Mouse (Mus musculus): ENCODE measurements around the gene Tspear. TPM values are rescaled to one million over a fixed set of nuclear protein-coding genes. Genes with fewer than 3 reads are reported as not detected.

The Tspear gene
- total RNA-seq, 2 experiments from 2014 or later, result not detected

GRCm38 (mm10) chr10:77794976-77795375, 108.6 kb downstream of the Tspear start, which contains the start of gene Gm9639:
Gm9639 (minus strand) TSS chr10:77795076.
- DNase-seq, result no peak

- DNase-seq, result peak; percentile 11 to 24
These were observed 111.3 kb downstream of the Tspear start for GRCm38 (mm10) chr10:77797677-77798076.

- DNase-seq, result peak; percentile 6 to 7
These were observed 112.0 kb downstream of the Tspear start for GRCm38 (mm10) chr10:77798164-77798920.

GRCm38 (mm10) chr10:77798921-77799508, 112.6 kb downstream of the Tspear start, which contains the start of gene Gm19668:
Gm19668 (minus strand) TSS chr10:77799133.
- DNase-seq, result no peak

GRCm38 (mm10) chr10:77804095-77804494, 117.7 kb downstream of the Tspear start:
- DNase-seq, result no peak

- no peak for DNase-seq
These were observed 125.4 kb downstream of the Tspear start, which contains the start of gene Gm9507 for GRCm38 (mm10) chr10:77811743-77812142. Gm9507 (minus strand) TSS chr10:77811843.

GRCm38 (mm10) chr10:77814382-77814781, 128.0 kb downstream of the Tspear start, which contains the start of gene Gm2696:
Gm2696 (plus strand) TSS chr10:77814682.
- no peak for DNase-seq

GRCm38 (mm10) chr10:77815514-77815913, 129.1 kb downstream of the Tspear start:
- peak in 1 of 2 experiments; percentile 31 for DNase-seq

GRCm38 (mm10) chr10:77818523-77818922, 132.2 kb downstream of the Tspear start:
- no peak for DNase-seq

GRCm38 (mm10) chr10:77819203-77819602, 132.8 kb downstream of the Tspear start:
- DNase-seq, result no peak

- no peak for DNase-seq
These were observed 140.6 kb downstream of the Tspear start, which contains the start of gene Krtap10-4 for GRCm38 (mm10) chr10:77826951-77827350. Krtap10-4 (minus strand) TSS chr10:77827095.

GRCm38 (mm10) chr10:77835647-77836046, 149.3 kb downstream of the Tspear start, which contains the start of gene Krtap10-10:
Krtap10-10 (plus strand) TSS chr10:77835947.
- DNase-seq, result no peak

- no peak for DNase-seq
These were observed 152.6 kb downstream of the Tspear start for GRCm38 (mm10) chr10:77839006-77839405.

GRCm38 (mm10) chr10:77846503-77846902, 160.1 kb downstream of the Tspear start, which contains the start of gene Gm36176:
Gm36176 (plus strand) TSS chr10:77846803.
- no peak for DNase-seq

GRCm38 (mm10) chr10:77846961-77847360, 160.6 kb downstream of the Tspear start:
- DNase-seq, result no peak

GRCm38 (mm10) chr10:77847538-77847937, 161.2 kb downstream of the Tspear start:
- no peak for DNase-seq

- DNase-seq, result no peak
These were observed 166.2 kb downstream of the Tspear start, which contains the start of gene Gm10318 for GRCm38 (mm10) chr10:77852559-77852958. Gm10318 (plus strand) TSS chr10:77852859.

- DNase-seq, result no peak
These were observed 175.3 kb downstream of the Tspear start, which contains the start of gene Gm3285 for GRCm38 (mm10) chr10:77861675-77862074. Gm3285 (plus strand) TSS chr10:77861975.

GRCm38 (mm10) chr10:77864067-77864761, 177.8 kb downstream of the Tspear start:
- peak; percentile 7 to 8 for DNase-seq

GRCm38 (mm10) chr10:77864762-77865143, 178.4 kb downstream of the Tspear start:
- DNase-seq, result no peak

- no peak for DNase-seq
These were observed 181.2 kb downstream of the Tspear start for GRCm38 (mm10) chr10:77867546-77867945.

GRCm38 (mm10) chr10:77869651-77870050, 183.3 kb downstream of the Tspear start:
- no peak for DNase-seq
